Comparison of ENCODE assay signal across 10 mouse cellular contexts in the genomic region with DNA sequence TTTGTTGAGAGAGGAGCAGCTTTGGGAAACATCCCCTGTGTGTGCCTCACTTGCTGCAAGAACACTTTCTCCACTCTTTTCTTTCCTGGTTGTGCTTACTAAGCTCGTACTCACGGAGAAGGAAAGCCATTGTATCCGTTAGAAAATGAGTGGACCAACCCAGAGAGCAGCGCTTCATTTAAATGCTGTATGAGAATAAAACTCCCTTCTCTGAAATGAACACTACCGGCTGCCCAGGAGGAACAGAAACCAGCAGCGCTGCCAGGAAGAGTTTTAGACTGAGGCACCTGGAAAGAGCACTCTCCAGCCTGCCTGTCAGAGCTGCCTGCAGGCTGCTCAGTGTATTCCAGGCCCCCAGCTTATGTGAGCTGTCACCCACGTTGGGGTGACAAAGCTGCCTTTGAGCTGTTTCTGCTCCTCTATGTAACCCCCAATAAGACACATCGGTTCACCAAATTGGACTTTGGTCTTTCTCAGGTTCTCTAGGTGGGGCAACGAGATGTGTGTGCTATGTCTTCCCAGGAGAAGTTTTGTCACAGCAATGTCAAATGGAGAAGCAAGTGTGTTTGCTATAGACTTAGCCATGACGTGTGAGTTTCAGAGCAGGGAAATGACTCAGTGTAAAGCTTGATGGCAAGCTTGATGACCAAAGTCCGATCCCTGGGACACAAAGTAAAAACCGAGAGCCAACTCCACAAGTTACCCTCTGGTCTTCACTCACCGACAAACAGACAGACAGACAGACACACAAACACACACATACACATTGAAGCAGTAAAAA. TPM values are rescaled to one million over a fixed set of nuclear protein-coding genes. Genes with fewer than 3 reads are reported as not detected.
DNase-seq lines count a peak whose midpoint lies in the region; ATAC-seq lines count a peak whose summit lies in the region.
"Had no signal": no experiment of that assay in that cellular context is flagged by ENCODE, and none has a peak within 500 bp of the region (broad histone marks: within the 10 kb centered on the region; RNA-seq: fewer than 3 reads in every experiment).

No protein-coding gene starts in this region.

- no peaks in the 10 kb centered on the region for H3K9me3 ChIP-seq in hindbrain, embryonic 15.5 days
- no peaks in the 10 kb centered on the region for H3K9me3 ChIP-seq in hindbrain, embryonic 14.5 days (ENCODE audit: control insufficient read depth, low read length)
- H3K9me3 ChIP-seq in embryonic facial prominence, embryonic 14.5 days (ENCODE audit: control insufficient read depth, low read length) = no peaks in the 10 kb centered on the region

- H3K4me2 ChIP-seq in hindbrain, embryonic 15.5 days = peak overlapping the region; percentile 12; the same call in 1 of the 2 replicates
- H3K4me2 ChIP-seq in hindbrain, embryonic 14.5 days (replicated peaks) = no peak overlapping the region; the same call in 1 of the 2 replicates
- peak overlapping the region; percentile 44; the same call in 1 of the 2 replicates for H3K4me2 ChIP-seq in embryonic facial prominence, embryonic 14.5 days (ENCODE audit: low read depth, low read length)

- ATAC-seq in hindbrain, embryonic 15.5 days (ENCODE audit: low FRiP score, low read depth) = no peak
- no peak for ATAC-seq in hindbrain, embryonic 14.5 days (ENCODE audit: low FRiP score)
- ATAC-seq in embryonic facial prominence, embryonic 14.5 days (ENCODE audit: low read depth) = no peak
- peak; percentile 33; the same call in 1 of the 2 replicates for ATAC-seq in monocyte, adult 5-6 weeks (replicated peaks; ENCODE audit: insufficient number of reproducible peaks, low FRiP score, low TSS enrichment, poor library complexity, severe bottlenecking)

- no peak for DNase-seq in hindbrain, embryonic 14.5 days (ENCODE audit: low spot score)
- peak; percentile 13 for DNase-seq in R1 (ENCODE audit: low read depth, low spot score)
- no peak for DNase-seq in embryonic facial prominence, embryonic 14.5 days (ENCODE audit: low spot score)
- DNase-seq in thymus, postnatal 4 days = no peak
- no peak for DNase-seq in adrenal gland, adult (ENCODE audit: inconsistent age in 2 of 2, low spot score in 1 of 2)
- no peak for DNase-seq in gastrocnemius, postnatal 4 days (ENCODE audit: low spot score in 2 of 2)

- H3K27me3 ChIP-seq in hindbrain, embryonic 15.5 days = no peaks in the 10 kb centered on the region
- H3K27me3 ChIP-seq in hindbrain, embryonic 14.5 days (ENCODE audit: control insufficient read depth, insufficient read depth, low read length) = no peaks in the 10 kb centered on the region
- H3K27me3 ChIP-seq in embryonic facial prominence, embryonic 14.5 days (replicated peaks; ENCODE audit: control insufficient read depth, insufficient read depth, low read length) = no peaks in the 10 kb centered on the region

- H3K4me3 ChIP-seq in hindbrain, embryonic 15.5 days = no peak overlapping the region
- no peak overlapping the region for H3K4me3 ChIP-seq in hindbrain, embryonic 14.5 days (replicated peaks; ENCODE audit: low read length)
- H3K4me3 ChIP-seq in embryonic facial prominence, embryonic 14.5 days (ENCODE audit: low read depth, low read length) = no peak overlapping the region
- H3K4me3 ChIP-seq: layer of hippocampus, adult 2 months; myocyte had no signal

- H3K27ac ChIP-seq in hindbrain, embryonic 15.5 days (replicated peaks) = no peak overlapping the region
- H3K27ac ChIP-seq in hindbrain, embryonic 14.5 days = no peak overlapping the region
- H3K27ac ChIP-seq in embryonic facial prominence, embryonic 14.5 days (replicated peaks; ENCODE audit: low read depth, low read length) = peak overlapping the region; percentile 70; the same call in 1 of the 2 replicates
- H3K27ac ChIP-seq: layer of hippocampus, adult 2 months had no signal

- no peak overlapping the region for H3K9ac ChIP-seq in hindbrain, embryonic 15.5 days
- H3K9ac ChIP-seq in hindbrain, embryonic 14.5 days = no peak overlapping the region
- H3K9ac ChIP-seq in embryonic facial prominence, embryonic 14.5 days (ENCODE audit: low read depth, low read length) = no peak overlapping the region

- no peaks in the 10 kb centered on the region for H3K36me3 ChIP-seq in hindbrain, embryonic 15.5 days
- H3K36me3 ChIP-seq in hindbrain, embryonic 14.5 days (replicated peaks; ENCODE audit: control insufficient read depth, insufficient read depth) = no peaks in the 10 kb centered on the region
- H3K36me3 ChIP-seq in embryonic facial prominence, embryonic 14.5 days (ENCODE audit: control insufficient read depth, insufficient read depth, low read length) = no peaks in the 10 kb centered on the region

- 53% methylated on average over 13 of the region's 13 CpGs for WGBS in hindbrain, embryonic 15.5 days
- 53% methylated on average over 13 of the region's 13 CpGs for WGBS in hindbrain, embryonic 14.5 days
- 49% methylated on average over 13 of the region's 13 CpGs for WGBS in embryonic facial prominence, embryonic 14.5 days

- peaks cover 5% of the 10 kb centered on the region for H3K4me1 ChIP-seq in hindbrain, embryonic 15.5 days (replicated peaks)
- H3K4me1 ChIP-seq in hindbrain, embryonic 14.5 days (replicated peaks; ENCODE audit: control insufficient read depth, insufficient read depth, low read length) = peaks cover 9% of the 10 kb centered on the region; the same call in 1 of the 2 replicates
- peaks cover 18% of the 10 kb centered on the region for H3K4me1 ChIP-seq in embryonic facial prominence, embryonic 14.5 days (ENCODE audit: control insufficient read depth, insufficient read depth, low read length)

RNA-seq across cellular contexts. Expression of gene Tiparp, which starts 10.3 kb away (rescaled TPM):
- 31.0 and 31.1 TPM in 2 replicates for polyA plus RNA-seq in hindbrain, embryonic 15.5 days (2015; fragmentation: Nextera tagmentation; extraction: Ambion mirVana)
- 30.8 and 32.2 TPM in 2 replicates for polyA plus RNA-seq in hindbrain, embryonic 14.5 days (2014; fragmentation: Nextera tagmentation; extraction: Ambion mirVana)
- polyA plus RNA-seq in embryonic facial prominence, embryonic 14.5 days (2014; fragmentation: Nextera tagmentation; extraction: Ambion mirVana) = 33.2 and 33.9 TPM in 2 replicates
- total RNA-seq in monocyte, adult 5-6 weeks (2017) = 41.8 to 78.8 TPM (median 72.4 TPM) in 3 replicates
- total RNA-seq in gastrocnemius, postnatal 4 days (2021) = 10 to 100 TPM; 11.5 to 12.6 TPM
